Mouse (Mus musculus): ENCODE data around the gene Mllt6. TPM values are rescaled to one million over a fixed set of nuclear protein-coding genes. Genes with fewer than 3 reads are reported as not detected.

Gene Mllt6
- total and polyA plus RNA-seq, 3 experiments, result 24.3 to 55.6 (median 43.0) TPM

DNA sequence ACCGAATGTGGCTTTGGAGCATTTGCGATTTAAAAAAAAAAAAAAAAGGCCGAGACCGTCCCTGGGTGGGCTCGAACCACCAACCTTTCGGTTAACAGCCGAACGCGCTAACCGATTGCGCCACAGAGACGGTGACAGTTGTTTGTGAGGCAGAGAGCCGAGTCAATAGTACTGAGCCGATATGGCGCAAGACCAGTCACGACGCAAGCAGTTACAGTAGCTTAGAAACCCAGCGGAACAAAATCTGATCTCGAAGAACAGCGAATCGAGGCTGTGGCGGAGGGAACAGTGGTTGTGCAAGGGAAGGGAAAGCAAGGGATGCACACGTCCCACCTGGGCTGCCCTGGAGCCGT, 39.2 kb downstream of the Mllt6 start:
- peak; percentile 92 for DNase-seq (ENCODE audit: extremely low read depth)
- peaks cover 32% of the 10 kb centered on the region for H3K79me2 ChIP-seq (replicated peaks; ENCODE audit: control insufficient read depth, extremely low read depth, insufficient read depth, poor library complexity, severe bottlenecking)
- H3K4me3 ChIP-seq (replicated peaks in 1 of 3; ENCODE audit: low read depth in 2 of 3, low read length in 2 of 3, poor library complexity in 1 of 3), result peak overlapping the region; percentile 57 to 100 (median 99)
- TF ChIP-seq TBP (conservative IDR thresholded peaks at IDR 0.05; ENCODE audit: low read depth, low read length) (peak; percentile 99), E2F4 (IDR thresholded peaks at IDR 0.05; ENCODE audit: insufficient replicate concordance, low read depth, low read length) (peak; percentile 78; the same call in 1 of the 2 replicates), MEF2A (IDR thresholded peaks at IDR 0.05; ENCODE audit: borderline replicate concordance, low read depth, low read length) (no peak; the same call in 1 of the 2 replicates), KAT2A (IDR thresholded peaks at IDR 0.05; ENCODE audit: insufficient replicate concordance, low read length) (peak; percentile 90), MAFK (IDR thresholded peaks at IDR 0.05; ENCODE audit: insufficient replicate concordance, low read length) (peak; percentile 96), ZKSCAN1 (IDR thresholded peaks at IDR 0.05; ENCODE audit: borderline replicate concordance, low read depth, low read length) (no peak), CHD1 (IDR thresholded peaks at IDR 0.05; ENCODE audit: low read depth, low read length) (no peak), BHLHE40 (IDR thresholded peaks at IDR 0.05; ENCODE audit: low read depth, low read length) (no peak), EP300 (IDR thresholded peaks at IDR 0.05; ENCODE audit: low read length) (no peak), IRF4 (IDR thresholded peaks at IDR 0.05; ENCODE audit: low read depth, low read length) (no peak; the same call in 1 of the 2 replicates), RAD21 (IDR thresholded peaks at IDR 0.05; ENCODE audit: low read depth, low read length) (no peak), ZNF384 (IDR thresholded peaks at IDR 0.05; ENCODE audit: low read depth, low read length) (peak; percentile 96), MAZ (IDR thresholded peaks at IDR 0.05; ENCODE audit: low read depth, low read length) (no peak), NELFE (IDR thresholded peaks at IDR 0.05; ENCODE audit: low read depth, low read length) (no peak), ELF1 (IDR thresholded peaks at IDR 0.05; ENCODE audit: low read depth, low read length) (peak; percentile 98), JUND (conservative IDR thresholded peaks at IDR 0.05; ENCODE audit: low read depth, low read length) (no peak), NRF1 (IDR thresholded peaks at IDR 0.05; ENCODE audit: low read depth, low read length) (peak; percentile 63; the same call in 1 of the 2 replicates)
- no peaks in the 10 kb centered on the region for H3K9me3 ChIP-seq (replicated peaks; ENCODE audit: low read length)
- peaks cover 21% of the 10 kb centered on the region for H3K27me3 ChIP-seq (replicated peaks)
- peak overlapping the region; percentile 52 for H3K4me2 ChIP-seq (ENCODE audit: insufficient read depth, low read depth, poor library complexity, severe bottlenecking)
- H3K9ac ChIP-seq (ENCODE audit: insufficient read depth, low read depth), result peak overlapping the region; percentile 78
- H3K4me1 ChIP-seq (ENCODE audit: control insufficient read depth in 1 of 2, insufficient read depth in 2 of 2), result peaks cover 9 to 47% of the 10 kb centered on the region in 2 experiments
- dilution Hi-C loops (cut with MboI; ENCODE audit: extremely low pct_ligation_motif_present, extremely low pct_unique_long_range_greater_than_20kb, low sequenced_read_pairs) (no loop called here), in situ Hi-C loops (cut with MboI; ENCODE audit: low pct_ligation_motif_present, low pct_unique_long_range_greater_than_20kb, low sequenced_read_pairs) (loop anchor here (5.0 kb wide), 1 partner anchor 35 kb away; no protein-coding TSS in a partner anchor)
- peak overlapping the region; percentile 86 for H3K27ac ChIP-seq (ENCODE audit: insufficient read depth, low read depth)
- peaks cover 21 to 32% of the 10 kb centered on the region in 2 experiments for H3K36me3 ChIP-seq (replicated peaks in 1 of 2; ENCODE audit: control insufficient read depth in 1 of 2, insufficient read depth in 1 of 2, low read length in 1 of 2)

GRCm38 (mm10) chr11:97703039-97703826, 40.0 kb downstream of the Mllt6 start, which contains the start of gene Psmb3:
TSS of gene Psmb3 (plus strand) at chr11:97703399.
- H3K9me3 ChIP-seq (replicated peaks; ENCODE audit: low read length), result no peaks in the 10 kb centered on the region
- peak; percentile 88 for TF ChIP-seq USF2 (conservative IDR thresholded peaks at IDR 0.05; ENCODE audit: low read depth, low read length)
- peak; percentile 45; the same call in 1 of the 2 replicates for TF ChIP-seq ETS1 (conservative IDR thresholded peaks at IDR 0.05; ENCODE audit: low read depth, low read length)
- peak; percentile 94 for TF ChIP-seq GABPA (IDR thresholded peaks at IDR 0.05; ENCODE audit: insufficient replicate concordance, low read depth, low read length)
- TF ChIP-seq PAX5 (IDR thresholded peaks at IDR 0.05; ENCODE audit: low read length), result no peak
- peak; percentile 80 for TF ChIP-seq MAZ (IDR thresholded peaks at IDR 0.05; ENCODE audit: low read depth, low read length)
- TF ChIP-seq USF1 (IDR thresholded peaks at IDR 0.05; ENCODE audit: low read depth, low read length), result peak; percentile 92
- peak; percentile 61 for TF ChIP-seq NRF1 (IDR thresholded peaks at IDR 0.05; ENCODE audit: low read depth, low read length)
- peak; percentile 98 for TF ChIP-seq CHD2 (IDR thresholded peaks at IDR 0.05; ENCODE audit: low read length)
- TF ChIP-seq HCFC1 (IDR thresholded peaks at IDR 0.05; ENCODE audit: low read depth, low read length), result peak; percentile 96
- TF ChIP-seq ELF1 (IDR thresholded peaks at IDR 0.05; ENCODE audit: low read depth, low read length), result peak; percentile 100
- no peak for TF ChIP-seq CTCF (conservative IDR thresholded peaks at IDR 0.05 in 1 of 2, IDR thresholded peaks at IDR 0.05 in 1 of 2; ENCODE audit: low read depth in 2 of 2, low read length in 2 of 2)
- no peak for TF ChIP-seq CHD1 (IDR thresholded peaks at IDR 0.05; ENCODE audit: low read depth, low read length)
- peak; percentile 67; the same call in 1 of the 2 replicates for TF ChIP-seq RCOR1 (conservative IDR thresholded peaks at IDR 0.05; ENCODE audit: low read depth, low read length)
- peak; percentile 85 for TF ChIP-seq MAFK (IDR thresholded peaks at IDR 0.05; ENCODE audit: insufficient replicate concordance, low read length)
- TF ChIP-seq IRF4 (IDR thresholded peaks at IDR 0.05; ENCODE audit: low read depth, low read length), result peak; percentile 72
- peak; percentile 53 for TF ChIP-seq BHLHE40 (IDR thresholded peaks at IDR 0.05; ENCODE audit: low read depth, low read length)
- TF ChIP-seq NELFE (IDR thresholded peaks at IDR 0.05; ENCODE audit: low read depth, low read length), result peak; percentile 85
- 0 out of 2 replicates have a peak, but pooled peaks have one; percentile 3 for TF ChIP-seq UBTF (IDR thresholded peaks at IDR 0.05; ENCODE audit: low read depth, low read length)
- peak; percentile 50; the same call in 1 of the 2 replicates for TF ChIP-seq ZNF384 (IDR thresholded peaks at IDR 0.05; ENCODE audit: low read depth, low read length)

More at GRCm38 (mm10) chr11:97703039-97703826, 40.0 kb downstream of the Mllt6 start, which contains the start of gene Psmb3:
- peaks cover 23 to 39% of the 10 kb centered on the region in 2 experiments for H3K36me3 ChIP-seq (replicated peaks in 1 of 2; ENCODE audit: control insufficient read depth in 1 of 2, insufficient read depth in 1 of 2, low read length in 1 of 2)
- peaks cover 21% of the 10 kb centered on the region for H3K27me3 ChIP-seq (replicated peaks)
- peak within 1 kb of the TSS; percentile 57 to 100 (median 99) for H3K4me3 ChIP-seq (replicated peaks in 1 of 3; ENCODE audit: low read depth in 2 of 3, low read length in 2 of 3, poor library complexity in 1 of 3)
- in situ Hi-C loops (cut with MboI; ENCODE audit: low pct_ligation_motif_present, low pct_unique_long_range_greater_than_20kb, low sequenced_read_pairs) (loop anchor here (5.0 kb wide), 1 partner anchor 34 kb away; no protein-coding TSS in a partner anchor), dilution Hi-C loops (cut with MboI; ENCODE audit: extremely low pct_ligation_motif_present, extremely low pct_unique_long_range_greater_than_20kb, low sequenced_read_pairs) (no loop called here)
- H3K27ac ChIP-seq (ENCODE audit: insufficient read depth, low read depth), result peak within 1 kb of the TSS; percentile 86
- peaks cover 6 to 41% of the 10 kb centered on the region in 2 experiments for H3K4me1 ChIP-seq (ENCODE audit: control insufficient read depth in 1 of 2, insufficient read depth in 2 of 2)
- DNase-seq (ENCODE audit: extremely low read depth), result peak; percentile 100
- H3K79me2 ChIP-seq (replicated peaks; ENCODE audit: control insufficient read depth, extremely low read depth, insufficient read depth, poor library complexity, severe bottlenecking), result peaks cover 33% of the 10 kb centered on the region
- H3K4me2 ChIP-seq (ENCODE audit: insufficient read depth, low read depth, poor library complexity, severe bottlenecking), result peak within 1 kb of the TSS; percentile 52
- peak within 1 kb of the TSS; percentile 78 for H3K9ac ChIP-seq (ENCODE audit: insufficient read depth, low read depth)
